Mouse (Mus musculus): ENCODE results near the gene Qtrt2. TPM values are rescaled to one million over a fixed set of nuclear protein-coding genes. Genes with fewer than 3 reads are reported as not detected.

Qtrt2 gene
- polyA plus RNA-seq, 2 experiments, result 31.2 to 57.5 TPM

GRCm38 (mm10) chr16:43827492-43827891, 99.1 kb downstream of the Qtrt2 start:
- Histone ChIP-seq H3K4me3 (replicated peaks; ENCODE audit: low read length) (no peak overlapping the region), H3K9ac (ENCODE audit: low read depth, low read length, severe bottlenecking) (no peak overlapping the region), H3K36me3 (ENCODE audit: control insufficient read depth, insufficient read depth, low read length) (no peaks in the 10 kb centered on the region), H3K9me3 (ENCODE audit: control insufficient read depth, low read length) (no peaks in the 10 kb centered on the region), H3K27me3 (ENCODE audit: control insufficient read depth, insufficient read depth, low read length) (no peaks in the 10 kb centered on the region), H3K4me2 (replicated peaks; ENCODE audit: low read depth, low read length, severe bottlenecking) (no peak overlapping the region), H3K4me1 (ENCODE audit: control insufficient read depth, insufficient read depth, low read length) (no peaks in the 10 kb centered on the region), H3K27ac (replicated peaks; ENCODE audit: low read depth, low read length) (no peak overlapping the region)
- DNase-seq (ENCODE audit: low spot score) (no peak), ATAC-seq (ENCODE audit: low FRiP score, low read depth) (no peak)
- TF ChIP-seq POLR2A (IDR thresholded peaks at IDR 0.05; ENCODE audit: borderline replicate concordance, extremely low read depth, insufficient read depth, insufficient read length), result no peak
- WGBS, result 89% methylated on average over 3 of the region's 3 CpGs

DNA sequence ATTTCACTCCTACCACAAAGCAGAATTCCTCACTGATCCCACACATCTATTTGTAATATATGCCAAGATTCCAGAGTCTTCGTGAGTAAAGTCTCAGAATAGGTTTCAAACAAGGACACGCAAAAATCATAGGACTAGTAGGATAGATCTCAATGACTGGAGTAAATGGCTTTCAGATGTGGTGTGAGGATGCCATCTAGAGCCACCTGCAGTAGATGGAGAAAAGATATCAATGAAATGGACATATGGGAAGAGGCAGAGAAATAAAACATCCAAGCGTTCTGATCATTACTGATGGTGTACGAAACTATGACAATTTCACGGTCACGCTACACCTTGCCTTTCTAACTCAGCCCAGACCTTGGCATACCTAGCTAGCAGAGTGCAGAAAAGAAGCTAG, 108.2 kb downstream of the Qtrt2 start:
- Histone ChIP-seq H3K27me3 (ENCODE audit: control insufficient read depth, insufficient read depth, low read length) (no peaks in the 10 kb centered on the region), H3K9ac (ENCODE audit: low read depth, low read length, severe bottlenecking) (no peak overlapping the region), H3K36me3 (ENCODE audit: control insufficient read depth, insufficient read depth, low read length) (no peaks in the 10 kb centered on the region), H3K4me2 (replicated peaks; ENCODE audit: low read depth, low read length, severe bottlenecking) (no peak overlapping the region), H3K9me3 (ENCODE audit: control insufficient read depth, low read length) (no peaks in the 10 kb centered on the region), H3K4me1 (ENCODE audit: control insufficient read depth, insufficient read depth, low read length) (no peaks in the 10 kb centered on the region), H3K4me3 (replicated peaks; ENCODE audit: low read length) (no peak overlapping the region), H3K27ac (replicated peaks; ENCODE audit: low read depth, low read length) (no peak overlapping the region)
- 92% methylated on average over 6 of the region's 6 CpGs for WGBS
- DNase-seq (ENCODE audit: low spot score) (no peak), ATAC-seq (ENCODE audit: low FRiP score, low read depth) (no peak)
- no peak for TF ChIP-seq POLR2A (IDR thresholded peaks at IDR 0.05; ENCODE audit: borderline replicate concordance, extremely low read depth, insufficient read depth, insufficient read length)

DNA sequence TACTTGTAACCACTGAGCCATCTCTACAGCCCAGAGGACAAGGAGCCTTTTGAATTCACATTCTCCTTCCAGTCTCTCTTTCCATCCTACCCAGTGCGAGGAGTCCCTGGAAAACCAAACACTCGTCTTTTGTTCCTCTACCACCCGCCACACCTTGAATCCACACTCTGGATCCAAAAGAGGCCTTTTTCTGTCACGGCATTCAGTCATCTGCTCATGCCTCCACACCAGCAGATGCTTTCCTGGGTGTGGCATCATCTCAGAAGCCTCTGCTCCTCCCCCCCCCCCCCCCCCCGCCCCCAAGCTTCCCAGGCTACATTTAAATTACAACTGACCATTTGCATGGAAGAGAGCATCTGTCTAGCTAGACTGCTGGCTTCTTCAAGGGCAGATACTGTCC, 110.3 kb downstream of the Qtrt2 start:
- no peak overlapping the region for H3K4me2 ChIP-seq (replicated peaks; ENCODE audit: low read depth, low read length, severe bottlenecking)
- H3K36me3 ChIP-seq (ENCODE audit: control insufficient read depth, insufficient read depth, low read length), result no peaks in the 10 kb centered on the region
- no peak overlapping the region for H3K27ac ChIP-seq (replicated peaks; ENCODE audit: low read depth, low read length)
- no peak overlapping the region for H3K9ac ChIP-seq (ENCODE audit: low read depth, low read length, severe bottlenecking)
- 81% methylated on average over 4 of the region's 5 CpGs for WGBS
- H3K4me3 ChIP-seq (replicated peaks; ENCODE audit: low read length), result no peak overlapping the region
- H3K27me3 ChIP-seq (ENCODE audit: control insufficient read depth, insufficient read depth, low read length), result no peaks in the 10 kb centered on the region
- DNase-seq (ENCODE audit: low spot score), result no peak
- H3K9me3 ChIP-seq (ENCODE audit: control insufficient read depth, low read length), result no peaks in the 10 kb centered on the region
- H3K4me1 ChIP-seq (ENCODE audit: control insufficient read depth, insufficient read depth, low read length), result no peaks in the 10 kb centered on the region
- TF ChIP-seq POLR2A (IDR thresholded peaks at IDR 0.05; ENCODE audit: borderline replicate concordance, extremely low read depth, insufficient read depth, insufficient read length), result no peak
- ATAC-seq (ENCODE audit: low FRiP score, low read depth), result no peak

DNA sequence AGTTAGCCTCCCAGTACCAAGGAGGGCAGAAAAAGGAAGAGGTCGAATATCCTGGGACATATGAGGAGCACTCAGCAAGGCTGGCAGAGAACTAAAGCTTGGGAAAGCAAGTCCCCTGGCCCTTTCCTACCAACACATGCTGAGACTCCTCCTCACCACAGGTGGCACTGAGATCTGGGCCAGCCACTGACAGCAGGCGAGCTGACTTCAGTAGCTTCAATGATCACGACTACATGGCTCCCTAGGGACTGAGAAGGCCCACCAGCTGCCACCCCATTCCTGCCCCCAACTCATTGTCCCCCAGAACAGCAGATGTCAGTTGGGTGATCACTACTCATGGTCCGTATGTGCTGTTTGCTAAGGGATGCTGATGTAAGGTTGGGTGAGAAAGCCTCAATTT, 112.0 kb downstream of the Qtrt2 start:
- no peak for TF ChIP-seq POLR2A (IDR thresholded peaks at IDR 0.05; ENCODE audit: borderline replicate concordance, extremely low read depth, insufficient read depth, insufficient read length)
- H3K4me2 ChIP-seq (replicated peaks; ENCODE audit: low read depth, low read length, severe bottlenecking), result no peak overlapping the region
- ATAC-seq (ENCODE audit: low FRiP score, low read depth) (no peak), DNase-seq (ENCODE audit: low spot score) (no peak)
- no peak overlapping the region for H3K9ac ChIP-seq (ENCODE audit: low read depth, low read length, severe bottlenecking)
- H3K4me3 ChIP-seq (replicated peaks; ENCODE audit: low read length), result no peak overlapping the region
- no peak overlapping the region for H3K27ac ChIP-seq (replicated peaks; ENCODE audit: low read depth, low read length)
- no peaks in the 10 kb centered on the region for H3K4me1 ChIP-seq (ENCODE audit: control insufficient read depth, insufficient read depth, low read length)
- WGBS, result 61% methylated on average over 4 of the region's 4 CpGs
- H3K9me3 ChIP-seq (ENCODE audit: control insufficient read depth, low read length), result no peaks in the 10 kb centered on the region
- H3K36me3 ChIP-seq (ENCODE audit: control insufficient read depth, insufficient read depth, low read length), result no peaks in the 10 kb centered on the region
- no peaks in the 10 kb centered on the region for H3K27me3 ChIP-seq (ENCODE audit: control insufficient read depth, insufficient read depth, low read length)

Other genes starting within 250 kb of the Qtrt2 start
- not detected in 2 replicates for gene Drd3, start 172.8 kb downstream of the Qtrt2 start, polyA plus RNA-seq (2012; rRNA removed)
- gene Drd3, start 172.8 kb downstream of the Qtrt2 start, polyA plus RNA-seq (2014; fragmentation: Nextera tagmentation; extraction: Ambion mirVana), result not detected in 2 replicates
- gene Ccdc191, start 37.0 kb downstream of the Qtrt2 start, polyA plus RNA-seq (2012; rRNA removed), result 2.7 and 4.4 TPM in 2 replicates
- 6.2 and 10.7 TPM in 2 replicates for gene Ccdc191, start 37.0 kb downstream of the Qtrt2 start, polyA plus RNA-seq (2014; fragmentation: Nextera tagmentation; extraction: Ambion mirVana)
- gene Zdhhc23, start 53.0 kb upstream of the Qtrt2 start, polyA plus RNA-seq (2012; rRNA removed), result 0.81 and 0.97 TPM in 2 replicates
- 0.62 and 1.3 TPM in 2 replicates for gene Zdhhc23, start 53.0 kb upstream of the Qtrt2 start, polyA plus RNA-seq (2014; fragmentation: Nextera tagmentation; extraction: Ambion mirVana)
- 4.1 and 4.6 TPM in 2 replicates for gene Gramd1c, start 136.5 kb upstream of the Qtrt2 start, polyA plus RNA-seq (2012; rRNA removed)
- 5.5 and 6.7 TPM in 2 replicates for gene Gramd1c, start 136.5 kb upstream of the Qtrt2 start, polyA plus RNA-seq (2014; fragmentation: Nextera tagmentation; extraction: Ambion mirVana)
- 31.6 and 32.9 TPM in 2 replicates for gene Atp6v1a, start 212.9 kb upstream of the Qtrt2 start, polyA plus RNA-seq (2012; rRNA removed)
- 56.8 and 64.4 TPM in 2 replicates for gene Atp6v1a, start 212.9 kb upstream of the Qtrt2 start, polyA plus RNA-seq (2014; fragmentation: Nextera tagmentation; extraction: Ambion mirVana)
- 30.5 and 38.6 TPM in 2 replicates for gene Naa50, start 213.0 kb upstream of the Qtrt2 start, polyA plus RNA-seq (2012; rRNA removed)
- 71.2 and 71.7 TPM in 2 replicates for gene Naa50, start 213.0 kb upstream of the Qtrt2 start, polyA plus RNA-seq (2014; fragmentation: Nextera tagmentation; extraction: Ambion mirVana)
- 9.2 and 10.3 TPM in 2 replicates for gene Usf3, start 246.4 kb upstream of the Qtrt2 start, polyA plus RNA-seq (2012; rRNA removed)
- gene Usf3, start 246.4 kb upstream of the Qtrt2 start, polyA plus RNA-seq (2014; fragmentation: Nextera tagmentation; extraction: Ambion mirVana), result 4.7 and 5.1 TPM in 2 replicates